Mouse (Mus musculus): ENCODE results near the gene Ccdc17. TPM values are rescaled to one million over a fixed set of nuclear protein-coding genes. Genes with fewer than 3 reads are reported as not detected.

Gene Ccdc17
- polyA plus RNA-seq (2015; fragmentation: Nextera tagmentation; extraction: Ambion mirVana) = 4.0 and 5.6 TPM in 2 replicates

- WGBS = 23% methylated on average over 5 of the region's 5 CpGs
Measured at GRCm38 (mm10) chr4:116596379-116596778, at the start of gene Ccdc17. Gene Ccdc17 (plus strand): TSS chr4:116596654.

GRCm38 (mm10) chr4:116550432-116550831, 46.0 kb upstream of the Ccdc17 start:
- ATAC-seq = no peak
- H3K27me3 ChIP-seq (replicated peaks; ENCODE audit: control insufficient read depth, insufficient read depth, low read length) = no peaks in the 10 kb centered on the region

More at GRCm38 (mm10) chr4:116596379-116596778, at the start of gene Ccdc17:
- peak within 1 kb of the TSS; percentile 78 for H3K27ac ChIP-seq (ENCODE audit: low read depth, low read length)
- H3K27me3 ChIP-seq (replicated peaks; ENCODE audit: control insufficient read depth, insufficient read depth, low read length) = no peaks in the 10 kb centered on the region
- peak within 1 kb of the TSS; percentile 65 for H3K4me3 ChIP-seq (ENCODE audit: low read length)
- ATAC-seq = no peak
- H3K4me2 ChIP-seq (ENCODE audit: low read length) = peak within 1 kb of the TSS; percentile 85
- H3K36me3 ChIP-seq (ENCODE audit: control insufficient read depth, insufficient read depth, low read length) = peaks cover 18% of the 10 kb centered on the region
- H3K9ac ChIP-seq (ENCODE audit: low read depth, low read length) = peak within 1 kb of the TSS; percentile 70
- peaks cover 17% of the 10 kb centered on the region for H3K4me1 ChIP-seq (ENCODE audit: control insufficient read depth, insufficient read depth, low read depth, low read length)
- no peaks in the 10 kb centered on the region for H3K9me3 ChIP-seq (ENCODE audit: control insufficient read depth, low read length)

GRCm38 (mm10) chr4:116553035-116553434, 43.4 kb upstream of the Ccdc17 start:
- H3K9me3 ChIP-seq (ENCODE audit: control insufficient read depth, low read length) = no peaks in the 10 kb centered on the region
- H3K9ac ChIP-seq (ENCODE audit: low read depth, low read length) = no peak overlapping the region
- H3K4me3 ChIP-seq (ENCODE audit: low read length) = no peak overlapping the region
- no peak overlapping the region for H3K4me2 ChIP-seq (ENCODE audit: low read length)
- 89% methylated on average over 3 of the region's 3 CpGs for WGBS
- no peak overlapping the region for H3K27ac ChIP-seq (ENCODE audit: low read depth, low read length)
- no peaks in the 10 kb centered on the region for H3K27me3 ChIP-seq (replicated peaks; ENCODE audit: control insufficient read depth, insufficient read depth, low read length)
- peaks cover 5% of the 10 kb centered on the region; the same call in 1 of the 2 replicates for H3K4me1 ChIP-seq (ENCODE audit: control insufficient read depth, insufficient read depth, low read depth, low read length)
- peaks cover 6% of the 10 kb centered on the region; the same call in 1 of the 2 replicates for H3K36me3 ChIP-seq (ENCODE audit: control insufficient read depth, insufficient read depth, low read length)
- ATAC-seq = no peak

More at GRCm38 (mm10) chr4:116550432-116550831, 46.0 kb upstream of the Ccdc17 start:
- no peak overlapping the region for H3K4me3 ChIP-seq (ENCODE audit: low read length)
- no peaks in the 10 kb centered on the region for H3K9me3 ChIP-seq (ENCODE audit: control insufficient read depth, low read length)
- H3K9ac ChIP-seq (ENCODE audit: low read depth, low read length) = no peak overlapping the region
- no peaks in the 10 kb centered on the region for H3K4me1 ChIP-seq (ENCODE audit: control insufficient read depth, insufficient read depth, low read depth, low read length)
- WGBS = 94% methylated on average over 1 of the region's 1 CpGs
- no peak overlapping the region for H3K27ac ChIP-seq (ENCODE audit: low read depth, low read length)
- no peak overlapping the region for H3K4me2 ChIP-seq (ENCODE audit: low read length)
- peaks cover 6% of the 10 kb centered on the region; the same call in 1 of the 2 replicates for H3K36me3 ChIP-seq (ENCODE audit: control insufficient read depth, insufficient read depth, low read length)

- Histone ChIP-seq H3K27me3 (replicated peaks; ENCODE audit: control insufficient read depth, insufficient read depth, low read length) (no peaks in the 10 kb centered on the region), H3K36me3 (ENCODE audit: control insufficient read depth, insufficient read depth, low read length) (peaks cover 6% of the 10 kb centered on the region; the same call in 1 of the 2 replicates), H3K9me3 (ENCODE audit: control insufficient read depth, low read length) (no peaks in the 10 kb centered on the region), H3K27ac (ENCODE audit: low read depth, low read length) (peak within 1 kb of the TSS; percentile 90), H3K4me2 (ENCODE audit: low read length) (peak within 1 kb of the TSS; percentile 97), H3K9ac (ENCODE audit: low read depth, low read length) (peak within 1 kb of the TSS; percentile 76), H3K4me1 (ENCODE audit: control insufficient read depth, insufficient read depth, low read depth, low read length) (peaks cover 15% of the 10 kb centered on the region), H3K4me3 (ENCODE audit: low read length) (peak within 1 kb of the TSS; percentile 65)
- ATAC-seq = no peak
- WGBS = 4% methylated on average over 23 of the region's 23 CpGs
Measured at GRCm38 (mm10) chr4:116555413-116556300, 40.8 kb upstream of the Ccdc17 start, which contains the start of gene Tmem69. Gene Tmem69 (minus strand): TSS chr4:116555936.

GRCm38 (mm10) chr4:116556561-116557305, 39.7 kb upstream of the Ccdc17 start:
- Histone ChIP-seq H3K36me3 (ENCODE audit: control insufficient read depth, insufficient read depth, low read length) (peaks cover 6% of the 10 kb centered on the region; the same call in 1 of the 2 replicates), H3K4me2 (ENCODE audit: low read length) (peak overlapping the region; percentile 97), H3K9ac (ENCODE audit: low read depth, low read length) (peak overlapping the region; percentile 76), H3K27ac (ENCODE audit: low read depth, low read length) (peak overlapping the region; percentile 90), H3K27me3 (replicated peaks; ENCODE audit: control insufficient read depth, insufficient read depth, low read length) (no peaks in the 10 kb centered on the region), H3K4me1 (ENCODE audit: control insufficient read depth, insufficient read depth, low read depth, low read length) (peaks cover 15% of the 10 kb centered on the region), H3K4me3 (ENCODE audit: low read length) (peak overlapping the region; percentile 65), H3K9me3 (ENCODE audit: control insufficient read depth, low read length) (no peaks in the 10 kb centered on the region)
- under 1% methylated on average over 28 of the region's 28 CpGs for WGBS
- peak; percentile 96 for ATAC-seq

- peaks cover 15% of the 10 kb centered on the region for H3K4me1 ChIP-seq (ENCODE audit: control insufficient read depth, insufficient read depth, low read depth, low read length)
- H3K4me3 ChIP-seq (ENCODE audit: low read length) = peak within 1 kb of the TSS; percentile 65
- peak within 1 kb of the TSS; percentile 76 for H3K9ac ChIP-seq (ENCODE audit: low read depth, low read length)
- no peaks in the 10 kb centered on the region for H3K27me3 ChIP-seq (replicated peaks; ENCODE audit: control insufficient read depth, insufficient read depth, low read length)
- WGBS = under 1% methylated on average over 76 of the region's 78 CpGs
- peaks cover 6% of the 10 kb centered on the region; the same call in 1 of the 2 replicates for H3K36me3 ChIP-seq (ENCODE audit: control insufficient read depth, insufficient read depth, low read length)
- ATAC-seq = peak; percentile 95
- peak within 1 kb of the TSS; percentile 97 for H3K4me2 ChIP-seq (ENCODE audit: low read length)
- peak within 1 kb of the TSS; percentile 90 for H3K27ac ChIP-seq (ENCODE audit: low read depth, low read length)
- no peaks in the 10 kb centered on the region for H3K9me3 ChIP-seq (ENCODE audit: control insufficient read depth, low read length)
Measured at GRCm38 (mm10) chr4:116557306-116558121, 38.9 kb upstream of the Ccdc17 start, which contains the start of gene Gpbp1l1. Gene Gpbp1l1 (plus strand): TSS chr4:116557658.

- no peaks in the 10 kb centered on the region for H3K9me3 ChIP-seq (ENCODE audit: control insufficient read depth, low read length)
- H3K4me3 ChIP-seq (ENCODE audit: low read length) = peak overlapping the region; percentile 65
- H3K27me3 ChIP-seq (replicated peaks; ENCODE audit: control insufficient read depth, insufficient read depth, low read length) = no peaks in the 10 kb centered on the region
- peaks cover 15% of the 10 kb centered on the region for H3K4me1 ChIP-seq (ENCODE audit: control insufficient read depth, insufficient read depth, low read depth, low read length)
- WGBS = 5% methylated on average over 15 of the region's 15 CpGs
- ATAC-seq = no peak
- H3K36me3 ChIP-seq (ENCODE audit: control insufficient read depth, insufficient read depth, low read length) = peaks cover 3% of the 10 kb centered on the region; the same call in 1 of the 2 replicates
- H3K4me2 ChIP-seq (ENCODE audit: low read length) = peak overlapping the region; percentile 79
- H3K9ac ChIP-seq (ENCODE audit: low read depth, low read length) = peak overlapping the region; percentile 76
- no peak overlapping the region for H3K27ac ChIP-seq (ENCODE audit: low read depth, low read length)
Measured at GRCm38 (mm10) chr4:116558151-116558882, 38.1 kb upstream of the Ccdc17 start.

- H3K27ac ChIP-seq (ENCODE audit: low read depth, low read length) = no peak overlapping the region
- no peak for ATAC-seq
Measured at GRCm38 (mm10) chr4:116595793-116596192, 661 bp upstream of the Ccdc17 start.

More at GRCm38 (mm10) chr4:116595793-116596192, 661 bp upstream of the Ccdc17 start:
- Histone ChIP-seq H3K36me3 (ENCODE audit: control insufficient read depth, insufficient read depth, low read length) (peaks cover 20% of the 10 kb centered on the region), H3K4me2 (ENCODE audit: low read length) (no peak overlapping the region), H3K4me3 (ENCODE audit: low read length) (no peak overlapping the region), H3K9me3 (ENCODE audit: control insufficient read depth, low read length) (no peaks in the 10 kb centered on the region), H3K27me3 (replicated peaks; ENCODE audit: control insufficient read depth, insufficient read depth, low read length) (no peaks in the 10 kb centered on the region), H3K9ac (ENCODE audit: low read depth, low read length) (no peak overlapping the region), H3K4me1 (ENCODE audit: control insufficient read depth, insufficient read depth, low read depth, low read length) (peaks cover 17% of the 10 kb centered on the region)
- 84% methylated on average over 8 of the region's 8 CpGs for WGBS

Measured in hindbrain, embryonic 16.5 days (tissue).